Mouse (Mus musculus) testis, postnatal 14 days (tissue): Measurements from ENCODE around the gene Ppef1.

Experiments used
- DNase-seq: peaks from one replicate; pipeline ENCODE4 v3.0.0; 2021; ENCODE audit warnings: low spot score

The Ppef1 gene

DNA sequence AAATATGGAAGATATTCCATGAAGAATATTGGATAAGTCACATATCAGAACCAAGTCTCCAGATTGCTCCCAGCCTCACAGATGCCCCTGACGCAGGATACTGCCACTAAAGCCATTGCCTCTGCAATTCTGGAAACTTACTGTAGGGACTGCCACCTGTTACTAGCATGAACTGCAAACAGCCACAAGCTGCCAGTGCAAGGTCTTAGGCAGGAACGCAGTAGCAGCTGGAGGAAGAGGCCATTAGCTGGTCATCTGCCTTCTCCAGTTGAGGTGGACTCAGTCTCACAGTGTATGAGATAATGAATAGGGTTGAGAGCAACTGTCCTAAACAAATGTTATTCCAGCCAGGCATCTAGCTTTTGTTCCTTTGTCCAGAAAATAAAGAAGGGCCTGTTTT, 137.5 kb downstream of the Ppef1 start:
- DNase-seq, result no peak

GRCm38 (mm10) chrX:160592933-160593332, 142.6 kb downstream of the Ppef1 start:
- DNase-seq, result no peak

GRCm38 (mm10) chrX:160590147-160590546, 145.4 kb downstream of the Ppef1 start:
- no peak for DNase-seq

- no peak for DNase-seq
Observed at GRCm38 (mm10) chrX:160588523-160588922, 147.0 kb downstream of the Ppef1 start.

DNA sequence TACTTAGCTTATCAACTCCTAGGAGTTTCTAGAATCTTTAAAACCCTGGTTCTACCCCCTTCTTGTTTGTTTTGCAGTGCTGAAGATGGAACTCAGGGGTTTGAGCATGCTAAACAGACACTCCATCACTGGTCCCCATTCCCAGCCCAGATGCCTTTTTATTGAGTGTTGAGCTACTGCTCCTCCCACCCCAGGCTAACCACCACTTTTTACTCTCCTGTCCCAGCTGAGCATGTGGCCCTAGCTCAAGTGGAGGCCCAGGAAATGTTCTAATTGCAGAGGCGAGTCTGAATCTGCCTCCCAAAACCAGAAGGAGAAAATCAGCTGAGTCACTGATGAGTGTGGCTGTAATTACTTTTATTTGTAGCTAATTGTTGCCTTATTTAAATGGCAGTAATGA, 150.5 kb downstream of the Ppef1 start:
- no peak for DNase-seq

- no peak for DNase-seq
Observed at GRCm38 (mm10) chrX:160584148-160584838, 151.3 kb downstream of the Ppef1 start.

- no peak for DNase-seq
Observed at GRCm38 (mm10) chrX:160583589-160583988, 152.0 kb downstream of the Ppef1 start.
